ENCODE assay signal across 21 mouse cellular contexts in genomic region chr13:110485515-110485914, GRCm38 (mm10).
A peak's percentile ranks its signal among the peaks of the same experiment; 100 is the strongest.
DNase-seq lines count a peak whose midpoint lies in the region; ATAC-seq lines count a peak whose summit lies in the region.
"Had no signal": no experiment of that assay in that cellular context is flagged by ENCODE, and none has a peak within 500 bp of the region (broad histone marks: within the 10 kb centered on the region; RNA-seq: fewer than 3 reads in every experiment).

No protein-coding gene starts in this region.

- H3K4me1 ChIP-seq in midbrain, embryonic 10.5 days, result no peaks in the 10 kb centered on the region

- WGBS in midbrain, embryonic 10.5 days, result 93% methylated on average over 1 of the region's 1 CpGs

- no peaks in the 10 kb centered on the region for H3K36me3 ChIP-seq in midbrain, embryonic 10.5 days
- H3K36me3 ChIP-seq: G1E had no signal

- no peaks in the 10 kb centered on the region for H3K9me3 ChIP-seq in midbrain, embryonic 10.5 days (replicated peaks)

- no peak overlapping the region for H3K4me3 ChIP-seq in midbrain, embryonic 10.5 days

- DNase-seq in left cerebral cortex, postnatal 4 days, result no peak
- no peak for DNase-seq in midbrain, embryonic 10.5 days (ENCODE audit: low spot score)
- DNase-seq in cerebellum, adult 9-11 months, result no peak
- DNase-seq: adrenal gland, adult 2 months; adrenal gland, adult 8-10 months; adrenal gland, postnatal 10 days; adrenal gland, postnatal 14 days; adrenal gland, postnatal 25 days; adrenal gland, postnatal 36 days; B cell, adult 2 months; cerebellum, adult 11 months; cerebellum, adult 11-12 months; cerebellum, adult 18-20 months had no signal

- no peak overlapping the region for H3K27ac ChIP-seq in midbrain, embryonic 10.5 days (replicated peaks)

- peak; percentile 71 for ATAC-seq in common myeloid progenitor, adult 5-6 weeks (replicated peaks; ENCODE audit: low read depth, poor library complexity, severe bottlenecking)
- peak; percentile 50; the same call in 1 of the 2 replicates for ATAC-seq in granulocyte monocyte progenitor cell, adult 5-6 weeks (replicated peaks; ENCODE audit: poor library complexity, severe bottlenecking)
- ATAC-seq in megakaryocyte progenitor cell, adult 5-6 weeks (replicated peaks; ENCODE audit: poor library complexity), result peak; percentile 58
- ATAC-seq: activated CD4-positive, CD25-positive, alpha-beta regulatory T cell, adult 4 months; CD4-positive, CD25-positive, alpha-beta regulatory T cell, adult 4 months; Patski had no signal

- no peaks in the 10 kb centered on the region for H3K27me3 ChIP-seq in midbrain, embryonic 10.5 days (ENCODE audit: low read depth, poor library complexity, severe bottlenecking)
- H3K27me3 ChIP-seq: CH12.LX, Patski had no signal

- intact Hi-C loops in left cerebral cortex, postnatal 4 days (cut with DNase I), result no loop called here
